Comparison of ENCODE assay signal across 8 mouse cellular contexts in genomic region chr15:89179630-89179964, GRCm38 (mm10). TPM values are rescaled to one million over a fixed set of nuclear protein-coding genes. Genes with fewer than 3 reads are reported as not detected.
DNase-seq lines count a peak whose midpoint lies in the region; ATAC-seq and TF ChIP-seq lines count a peak whose summit lies in the region.

No protein-coding gene starts in this region.

- peak overlapping the region; percentile 91 for H3K4me2 ChIP-seq in hindbrain, embryonic 15.5 days
- H3K4me2 ChIP-seq in midbrain, embryonic 16.5 days (ENCODE audit: low read length), result peak overlapping the region; percentile 97

- DNase-seq in layer of hippocampus, adult 2 months (ENCODE audit: low spot score in 2 of 2), result no peak
- DNase-seq in layer of hippocampus, adult 11-12 months (ENCODE audit: low spot score), result no peak
- no peak for DNase-seq in embryonic facial prominence, embryonic 10.5 days (ENCODE audit: low spot score)
- no peak for DNase-seq in adrenal gland, adult 2 months
- DNase-seq in spleen, adult 18-20 months, result no peak
- DNase-seq in layer of hippocampus, adult 8-10 months (ENCODE audit: low spot score in 2 of 2), result no peak

- H3K27me3 ChIP-seq in embryonic facial prominence, embryonic 10.5 days (replicated peaks; ENCODE audit: low read depth, poor library complexity, severe bottlenecking), result no peaks in the 10 kb centered on the region
- no peaks in the 10 kb centered on the region for H3K27me3 ChIP-seq in hindbrain, embryonic 15.5 days
- H3K27me3 ChIP-seq in midbrain, embryonic 16.5 days (ENCODE audit: control insufficient read depth, insufficient read depth, low read depth, low read length), result no peaks in the 10 kb centered on the region

- peaks cover 34% of the 10 kb centered on the region for H3K36me3 ChIP-seq in embryonic facial prominence, embryonic 10.5 days (replicated peaks)
- H3K36me3 ChIP-seq in hindbrain, embryonic 15.5 days, result 0 out of 2 replicates have a peak, but pooled peaks cover under 1% of the 10 kb centered on the region
- H3K36me3 ChIP-seq in midbrain, embryonic 16.5 days (ENCODE audit: control insufficient read depth, insufficient read depth, low read length), result no peaks in the 10 kb centered on the region

- no peak for ATAC-seq in hindbrain, embryonic 15.5 days (ENCODE audit: low FRiP score, low read depth)
- ATAC-seq in midbrain, embryonic 16.5 days, result no peak

- H3K27ac ChIP-seq in layer of hippocampus, adult 2 months, result peak overlapping the region; percentile 96
- peak overlapping the region; percentile 98 for H3K27ac ChIP-seq in embryonic facial prominence, embryonic 10.5 days (replicated peaks)
- peak overlapping the region; percentile 95 for H3K27ac ChIP-seq in hindbrain, embryonic 15.5 days (replicated peaks)
- peak overlapping the region; percentile 85 for H3K27ac ChIP-seq in midbrain, embryonic 16.5 days (ENCODE audit: low read length)

- peaks cover 88% of the 10 kb centered on the region for H3K4me1 ChIP-seq in embryonic facial prominence, embryonic 10.5 days
- peaks cover 76% of the 10 kb centered on the region for H3K4me1 ChIP-seq in hindbrain, embryonic 15.5 days (replicated peaks)
- H3K4me1 ChIP-seq in midbrain, embryonic 16.5 days (ENCODE audit: control insufficient read depth, insufficient read depth, low read length), result peaks cover 53% of the 10 kb centered on the region

- 5% methylated on average over 6 of the region's 6 CpGs for WGBS in embryonic facial prominence, embryonic 10.5 days
- WGBS in hindbrain, embryonic 15.5 days, result 1% methylated on average over 6 of the region's 6 CpGs
- WGBS in midbrain, embryonic 16.5 days, result 2% methylated on average over 6 of the region's 6 CpGs

- TF ChIP-seq CTCF in layer of hippocampus, adult 2 months (conservative IDR thresholded peaks at IDR 0.05), result no peak

- H3K9me3 ChIP-seq in embryonic facial prominence, embryonic 10.5 days, result no peaks in the 10 kb centered on the region
- H3K9me3 ChIP-seq in hindbrain, embryonic 15.5 days, result no peaks in the 10 kb centered on the region
- H3K9me3 ChIP-seq in midbrain, embryonic 16.5 days (replicated peaks; ENCODE audit: control insufficient read depth, low read length, poor library complexity, severe bottlenecking), result no peaks in the 10 kb centered on the region

- peak overlapping the region; percentile 85 for H3K9ac ChIP-seq in hindbrain, embryonic 15.5 days
- peak overlapping the region; percentile 94 for H3K9ac ChIP-seq in midbrain, embryonic 16.5 days (ENCODE audit: low read depth, low read length)

- peak overlapping the region; percentile 75 for H3K4me3 ChIP-seq in layer of hippocampus, adult 2 months
- peak overlapping the region; percentile 84 for H3K4me3 ChIP-seq in embryonic facial prominence, embryonic 10.5 days
- H3K4me3 ChIP-seq in hindbrain, embryonic 15.5 days, result peak overlapping the region; percentile 66
- peak overlapping the region; percentile 77 for H3K4me3 ChIP-seq in midbrain, embryonic 16.5 days (ENCODE audit: low read depth, low read length)

RNA-seq across cellular contexts. Expression of gene Plxnb2, which starts 1.0 kb away (rescaled TPM):
- total RNA-seq in layer of hippocampus, adult 2 months (2021), result 10 to 100 TPM; 49.7 to 59.1 TPM
- polyA plus RNA-seq in embryonic facial prominence, embryonic 10.5 days (2016; fragmentation: Nextera tagmentation; extraction: Ambion mirVana), result 146 and 152 TPM in 2 replicates
- 90.7 and 105 TPM in 2 replicates for polyA plus RNA-seq in hindbrain, embryonic 15.5 days (2015; fragmentation: Nextera tagmentation; extraction: Ambion mirVana)
- polyA plus RNA-seq in midbrain, embryonic 16.5 days (2015; fragmentation: Nextera tagmentation; extraction: Ambion mirVana), result 90.1 and 92.1 TPM in 2 replicates
- 100 to 1,000 TPM in 1 of 2 experiments, 10 to 100 TPM in 1; 94.8 to 118 TPM for total RNA-seq in adrenal gland, adult 2 months (2021)
- 168 and 182 TPM in 2 replicates for polyA plus RNA-seq in adrenal gland, adult 2 months (2012; rRNA removed)
- 10 to 100 TPM; 54.0 to 78.5 (median 67.5) TPM for total RNA-seq in layer of hippocampus, adult 8-10 months (2022)

RNA-seq across cellular contexts. Expression of gene Dennd6b, which starts 16.7 kb away (rescaled TPM):
- 10 to 100 TPM; 39.6 to 41.5 TPM for total RNA-seq in layer of hippocampus, adult 2 months (2021)
- polyA plus RNA-seq in embryonic facial prominence, embryonic 10.5 days (2016; fragmentation: Nextera tagmentation; extraction: Ambion mirVana), result 26.1 and 29.1 TPM in 2 replicates
- 80.4 and 93.7 TPM in 2 replicates for polyA plus RNA-seq in hindbrain, embryonic 15.5 days (2015; fragmentation: Nextera tagmentation; extraction: Ambion mirVana)
- polyA plus RNA-seq in midbrain, embryonic 16.5 days (2015; fragmentation: Nextera tagmentation; extraction: Ambion mirVana), result 120 and 124 TPM in 2 replicates
- 1 to 10 TPM; 5.2 to 5.7 TPM for total RNA-seq in adrenal gland, adult 2 months (2021)
- 24.0 and 24.9 TPM in 2 replicates for polyA plus RNA-seq in adrenal gland, adult 2 months (2012; rRNA removed)
- 10 to 100 TPM; 38.9 to 52.1 (median 45.1) TPM for total RNA-seq in layer of hippocampus, adult 8-10 months (2022)

RNA-seq across cellular contexts. Expression of gene Mapk11, which starts 30.2 kb away (rescaled TPM):
- total RNA-seq in layer of hippocampus, adult 2 months (2021), result 10 to 100 TPM; 21.6 to 25.8 TPM
- polyA plus RNA-seq in embryonic facial prominence, embryonic 10.5 days (2016; fragmentation: Nextera tagmentation; extraction: Ambion mirVana), result 16.1 and 20.6 TPM in 2 replicates
- polyA plus RNA-seq in hindbrain, embryonic 15.5 days (2015; fragmentation: Nextera tagmentation; extraction: Ambion mirVana), result 27.3 and 28.3 TPM in 2 replicates
- 29.0 and 32.6 TPM in 2 replicates for polyA plus RNA-seq in midbrain, embryonic 16.5 days (2015; fragmentation: Nextera tagmentation; extraction: Ambion mirVana)
- total RNA-seq in adrenal gland, adult 2 months (2021), result 1 to 10 TPM; 2.5 to 3.6 TPM
- 4.1 and 4.4 TPM in 2 replicates for polyA plus RNA-seq in adrenal gland, adult 2 months (2012; rRNA removed)
- 10 to 100 TPM; 21.4 to 27.4 (median 24.8) TPM for total RNA-seq in layer of hippocampus, adult 8-10 months (2022)

RNA-seq across cellular contexts. Expression of gene Ppp6r2, which starts 31.8 kb away (rescaled TPM):
- total RNA-seq in layer of hippocampus, adult 2 months (2021), result 100 to 1,000 TPM; 170 to 172 TPM
- 23.8 and 26.8 TPM in 2 replicates for polyA plus RNA-seq in embryonic facial prominence, embryonic 10.5 days (2016; fragmentation: Nextera tagmentation; extraction: Ambion mirVana)
- 71.3 and 73.4 TPM in 2 replicates for polyA plus RNA-seq in hindbrain, embryonic 15.5 days (2015; fragmentation: Nextera tagmentation; extraction: Ambion mirVana)
- 76.7 and 82.0 TPM in 2 replicates for polyA plus RNA-seq in midbrain, embryonic 16.5 days (2015; fragmentation: Nextera tagmentation; extraction: Ambion mirVana)
- 10 to 100 TPM; 38.6 to 54.4 TPM for total RNA-seq in adrenal gland, adult 2 months (2021)
- polyA plus RNA-seq in adrenal gland, adult 2 months (2012; rRNA removed), result 565 and 749 TPM in 2 replicates
- 100 to 1,000 TPM; 147 to 171 (median 157) TPM for total RNA-seq in layer of hippocampus, adult 8-10 months (2022)

RNA-seq across cellular contexts. Expression of gene Mapk12, which starts 39.1 kb away (rescaled TPM):
- 1 to 10 TPM; 4.4 to 5.6 TPM for total RNA-seq in layer of hippocampus, adult 2 months (2021)
- polyA plus RNA-seq in embryonic facial prominence, embryonic 10.5 days (2016; fragmentation: Nextera tagmentation; extraction: Ambion mirVana), result 16.6 and 19.6 TPM in 2 replicates
- polyA plus RNA-seq in hindbrain, embryonic 15.5 days (2015; fragmentation: Nextera tagmentation; extraction: Ambion mirVana), result 4.2 and 4.6 TPM in 2 replicates
- 3.0 and 4.4 TPM in 2 replicates for polyA plus RNA-seq in midbrain, embryonic 16.5 days (2015; fragmentation: Nextera tagmentation; extraction: Ambion mirVana)
- total RNA-seq in adrenal gland, adult 2 months (2021), result 10 to 100 TPM in 1 of 2 experiments, 1 to 10 TPM in 1; 6.7 to 10.2 TPM
- 5.9 and 9.1 TPM in 2 replicates for polyA plus RNA-seq in adrenal gland, adult 2 months (2012; rRNA removed)
- 1 to 10 TPM; 4.9 to 9.7 (median 7.0) TPM for total RNA-seq in layer of hippocampus, adult 8-10 months (2022)
